Mouse (Mus musculus) adrenal gland, postnatal 4 days (tissue): Measurements from ENCODE around the gene Ccdc142. TPM values are rescaled to one million over a fixed set of nuclear protein-coding genes. Genes with fewer than 3 reads are reported as not detected.

Source experiments
- DNase-seq, 2 experiments: peaks; one replicate each; pipeline ENCODE4 v3.0.0; 2021 to 2022; ENCODE audit warnings: low spot score in 2 of 2, mixed read lengths in 2 of 2
- long read RNA-seq, 2 experiments: library from polyadenylated mRNA; stranded (forward); transcript quantifications; one replicate each; pipeline ENCODE4 v2.0.0; 2021
- total RNA-seq, 2 experiments: library from RNA; stranded (reverse); gene quantifications; 2 replicates each; pipeline ENCODE4 v1.2.3; 2021

The Ccdc142 gene
- 10 to 100 TPM; 10.0 to 15.7 TPM for total RNA-seq
- long read RNA-seq, experiment 1, partial matches to known transcripts, result 1 of 2 reads
- long read RNA-seq, experiment 1, other reads (novel, unspliced or antisense), result 1 of 2 reads
- long read RNA-seq, experiment 2, result 0 reads

GRCm38 (mm10) chr6:83101316-83101687 lies at the start of gene Ccdc142, which contains the start of gene Gm42688:
Gene Ccdc142, plus strand, starts transcription at chr6:83101601.
Gene Gm42688, plus strand, starts transcription at chr6:83101617.
- peak; percentile 56 to 81 for DNase-seq

- DNase-seq, result no peak
Measured at GRCm38 (mm10) chr6:83053136-83053960, 48.1 kb upstream of the Ccdc142 start.

GRCm38 (mm10) chr6:83054074-83054851 lies 47.1 kb upstream of the Ccdc142 start, which contains the start of gene Aup1:
Gene Aup1, plus strand, starts transcription at chr6:83054521.
- peak; percentile 88 to 91 for DNase-seq

- DNase-seq, result no peak
Measured at GRCm38 (mm10) chr6:83054871-83055431, 46.5 kb upstream of the Ccdc142 start, which contains the start of gene Htra2. Gene Htra2, minus strand, starts transcription at chr6:83055273.

GRCm38 (mm10) chr6:83057790-83058189 lies 43.6 kb upstream of the Ccdc142 start, which contains the start of gene Dqx1:
Gene Dqx1, plus strand, starts transcription at chr6:83057844.
- no peak for DNase-seq

- DNase-seq, result no peak
Measured at GRCm38 (mm10) chr6:83058725-83059124, 42.7 kb upstream of the Ccdc142 start.

- no peak for DNase-seq
Measured at GRCm38 (mm10) chr6:83065995-83066394, 35.4 kb upstream of the Ccdc142 start.

- DNase-seq, result no peak
Measured at GRCm38 (mm10) chr6:83066441-83066840, 35.0 kb upstream of the Ccdc142 start.

GRCm38 (mm10) chr6:83068221-83068620 lies 33.2 kb upstream of the Ccdc142 start:
- no peak for DNase-seq

GRCm38 (mm10) chr6:83068706-83069487 lies 32.5 kb upstream of the Ccdc142 start:
- DNase-seq, result no peak

- DNase-seq, result no peak
Measured at GRCm38 (mm10) chr6:83069488-83070246, 31.7 kb upstream of the Ccdc142 start.

GRCm38 (mm10) chr6:83070247-83070310 lies 31.3 kb upstream of the Ccdc142 start, which contains the start of gene Tlx2:
Gene Tlx2, minus strand, starts transcription at chr6:83070293.
- DNase-seq, result no peak

GRCm38 (mm10) chr6:83070311-83071219 lies 30.8 kb upstream of the Ccdc142 start:
- no peak for DNase-seq

- DNase-seq, result no peak
Measured at GRCm38 (mm10) chr6:83071220-83071619, 30.2 kb upstream of the Ccdc142 start.

GRCm38 (mm10) chr6:83074979-83075378 lies 26.4 kb upstream of the Ccdc142 start:
- DNase-seq, result no peak

GRCm38 (mm10) chr6:83077630-83078323 lies 23.6 kb upstream of the Ccdc142 start, which contains the start of gene Pcgf1:
Gene Pcgf1, plus strand, starts transcription at chr6:83077869.
- DNase-seq, result peak in 1 of 2 experiments; percentile 38

- DNase-seq, result peak; percentile 95 to 97
Measured at GRCm38 (mm10) chr6:83078324-83078858, 23.0 kb upstream of the Ccdc142 start.

- no peak for DNase-seq
Measured at GRCm38 (mm10) chr6:83080210-83080609, 21.2 kb upstream of the Ccdc142 start.
